Comparison of ENCODE assay signal across 15 mouse cellular contexts in genomic region chr2:129885536-129885935, GRCm38 (mm10).
DNase-seq lines count a peak whose midpoint lies in the region; ATAC-seq and TF ChIP-seq lines count a peak whose summit lies in the region.
"Had no signal": no experiment of that assay in that cellular context is flagged by ENCODE, and none has a peak within 500 bp of the region (broad histone marks: within the 10 kb centered on the region; RNA-seq: fewer than 3 reads in every experiment).

No protein-coding gene starts in this region.

- H3K4me1 ChIP-seq in heart, adult 2 months (ENCODE audit: control insufficient read depth, insufficient read depth, low read length): no peaks in the 10 kb centered on the region
- H3K4me1 ChIP-seq in heart, embryonic 10.5 days: peaks cover 12% of the 10 kb centered on the region
- no peaks in the 10 kb centered on the region for H3K4me1 ChIP-seq in forebrain, embryonic 12.5 days
- H3K4me1 ChIP-seq in thymus, adult 2 months (replicated peaks; ENCODE audit: control insufficient read depth, insufficient read depth, low read length): no peaks in the 10 kb centered on the region
- H3K4me1 ChIP-seq: hindbrain, embryonic 15.5 days had no signal

- H3K9ac ChIP-seq in heart, adult 2 months (ENCODE audit: low read depth, low read length): no peak overlapping the region
- H3K9ac ChIP-seq in forebrain, embryonic 12.5 days: no peak overlapping the region
- H3K9ac ChIP-seq: hindbrain, embryonic 15.5 days; liver, postnatal 0 days had no signal

- H3K9me3 ChIP-seq in heart, embryonic 10.5 days: peaks cover 4% of the 10 kb centered on the region; the same call in 1 of the 2 replicates
- H3K9me3 ChIP-seq in forebrain, embryonic 12.5 days: 0 out of 2 replicates have a peak, but pooled peaks cover 2% of the 10 kb centered on the region
- H3K9me3 ChIP-seq: hindbrain, embryonic 15.5 days had no signal

- TF ChIP-seq EP300 in heart, adult 2 months (IDR thresholded peaks at IDR 0.05; ENCODE audit: insufficient read depth, low read depth, low read length): no peak

- no peak overlapping the region for H3K4me3 ChIP-seq in heart, adult 2 months
- H3K4me3 ChIP-seq in heart, embryonic 10.5 days: no peak overlapping the region
- no peak overlapping the region for H3K4me3 ChIP-seq in forebrain, embryonic 12.5 days (replicated peaks)
- no peak overlapping the region for H3K4me3 ChIP-seq in thymus, adult 2 months (ENCODE audit: control insufficient read depth, insufficient read depth, low read length)
- H3K4me3 ChIP-seq: erythroblast, embryonic 14.5 days; hindbrain, embryonic 15.5 days had no signal

- no peaks in the 10 kb centered on the region for H3K79me2 ChIP-seq in heart, adult 2 months (replicated peaks; ENCODE audit: control insufficient read depth, insufficient read depth, low read length)

- no peak for TF ChIP-seq CTCF in heart, adult 2 months (IDR thresholded peaks at IDR 0.05)
- no peak for TF ChIP-seq CTCF in thymus, adult 2 months (IDR thresholded peaks at IDR 0.05; ENCODE audit: borderline replicate concordance, control insufficient read depth, extremely low read depth, insufficient read depth, low read length, poor library complexity)

- TF ChIP-seq POLR2A in heart, adult 2 months (IDR thresholded peaks at IDR 0.05; ENCODE audit: insufficient read depth, low read depth, low read length): no peak
- no peak for TF ChIP-seq POLR2A in thymus, adult 2 months (IDR thresholded peaks at IDR 0.05; ENCODE audit: control insufficient read depth, extremely low read depth, insufficient read depth, low read length, poor library complexity)

- 78% methylated on average over 7 of the region's 7 CpGs for WGBS in heart, adult 2 months
- WGBS in heart, embryonic 10.5 days: 93% methylated on average over 7 of the region's 7 CpGs
- 93% methylated on average over 7 of the region's 7 CpGs for WGBS in forebrain, embryonic 12.5 days
- WGBS in thymus, adult 2 months: 92% methylated on average over 7 of the region's 7 CpGs

- intact Hi-C loops in heart, adult 2 months (cut with DNase I): no loop called here

- peak; percentile 33 to 72 for DNase-seq in adrenal gland, adult (ENCODE audit: inconsistent age in 2 of 2, low spot score in 1 of 2)
- DNase-seq in adrenal gland, adult 18-20 months (ENCODE audit: low spot score in 2 of 2): no peak
- DNase-seq in heart, adult 2 months: peak; percentile 37 to 50
- no peak for DNase-seq in heart, embryonic 10.5 days (ENCODE audit: low spot score)
- DNase-seq in adrenal gland, postnatal 14 days: peak; percentile 73
- DNase-seq in cerebellum, postnatal 36 days: peak; percentile 66 to 68
- no peak for DNase-seq in thymus, adult 2 months
- DNase-seq: kidney, adult 2 months; liver, postnatal 0 days; right cerebral cortex, postnatal 25 days; thymus, postnatal 14 days had no signal

- no peak for ATAC-seq in forebrain, embryonic 12.5 days (ENCODE audit: low FRiP score)
- ATAC-seq: activated CD4-positive, CD25-positive, alpha-beta regulatory T cell, adult 4 months; liver, postnatal 0 days had no signal

- no peaks in the 10 kb centered on the region for H3K36me3 ChIP-seq in heart, adult 2 months (ENCODE audit: control insufficient read depth, insufficient read depth, low read length)
- H3K36me3 ChIP-seq in heart, embryonic 10.5 days: no peaks in the 10 kb centered on the region
- H3K36me3 ChIP-seq in forebrain, embryonic 12.5 days (replicated peaks): no peaks in the 10 kb centered on the region
- H3K36me3 ChIP-seq in thymus, adult 2 months (ENCODE audit: control insufficient read depth, insufficient read depth, low read length): no peaks in the 10 kb centered on the region
- H3K36me3 ChIP-seq: hindbrain, embryonic 15.5 days had no signal

- H3K27me3 ChIP-seq in heart, adult 2 months (ENCODE audit: control insufficient read depth, insufficient read depth, low read length): no peaks in the 10 kb centered on the region
- no peaks in the 10 kb centered on the region for H3K27me3 ChIP-seq in heart, embryonic 10.5 days (ENCODE audit: insufficient read depth, poor library complexity, severe bottlenecking)
- no peaks in the 10 kb centered on the region for H3K27me3 ChIP-seq in forebrain, embryonic 12.5 days
- H3K27me3 ChIP-seq in thymus, adult 2 months (ENCODE audit: control insufficient read depth, insufficient read depth, low read length): no peaks in the 10 kb centered on the region
- H3K27me3 ChIP-seq: hindbrain, embryonic 15.5 days had no signal

- peak overlapping the region; percentile 30; the same call in 1 of the 2 replicates for H3K27ac ChIP-seq in heart, adult 2 months
- no peak overlapping the region for H3K27ac ChIP-seq in heart, embryonic 10.5 days
- H3K27ac ChIP-seq in forebrain, embryonic 12.5 days: no peak overlapping the region
- no peak overlapping the region for H3K27ac ChIP-seq in thymus, adult 2 months (ENCODE audit: control insufficient read depth, insufficient read depth, low read length)
- H3K27ac ChIP-seq: hindbrain, embryonic 15.5 days had no signal

- no peak overlapping the region for H3K4me2 ChIP-seq in forebrain, embryonic 12.5 days
- H3K4me2 ChIP-seq: hindbrain, embryonic 15.5 days had no signal

Comparison
In these comparisons a context has a peak if more than half of its experiments do, and no peak if none do; other contexts are left out.
1. DNase-seq: peak in adrenal gland, adult (2 of 2), heart, adult 2 months (2 of 2), adrenal gland, postnatal 14 days (single experiment) and cerebellum, postnatal 36 days (2 of 2); none in adrenal gland, adult 18-20 months (0 of 2), heart, embryonic 10.5 days (single experiment) and thymus, adult 2 months (single experiment).